Mouse (Mus musculus): ENCODE data around the gene Cars2.
"Not testable (repeated sequence)": the region's sequence is repeated elsewhere in the genome, so short reads cannot be mapped to it uniquely, and the experiment has no call there.

Cars2 gene

GRCm38 (mm10) chr8:11556691-11557423 is 6.3 kb upstream of the Cars2 start:
- DNase-seq (ENCODE audit: low spot score): peak; percentile 41

- DNase-seq (ENCODE audit: low spot score): peak; percentile 99
Observed at GRCm38 (mm10) chr8:11555720-11556591, 5.4 kb upstream of the Cars2 start.

DNA sequence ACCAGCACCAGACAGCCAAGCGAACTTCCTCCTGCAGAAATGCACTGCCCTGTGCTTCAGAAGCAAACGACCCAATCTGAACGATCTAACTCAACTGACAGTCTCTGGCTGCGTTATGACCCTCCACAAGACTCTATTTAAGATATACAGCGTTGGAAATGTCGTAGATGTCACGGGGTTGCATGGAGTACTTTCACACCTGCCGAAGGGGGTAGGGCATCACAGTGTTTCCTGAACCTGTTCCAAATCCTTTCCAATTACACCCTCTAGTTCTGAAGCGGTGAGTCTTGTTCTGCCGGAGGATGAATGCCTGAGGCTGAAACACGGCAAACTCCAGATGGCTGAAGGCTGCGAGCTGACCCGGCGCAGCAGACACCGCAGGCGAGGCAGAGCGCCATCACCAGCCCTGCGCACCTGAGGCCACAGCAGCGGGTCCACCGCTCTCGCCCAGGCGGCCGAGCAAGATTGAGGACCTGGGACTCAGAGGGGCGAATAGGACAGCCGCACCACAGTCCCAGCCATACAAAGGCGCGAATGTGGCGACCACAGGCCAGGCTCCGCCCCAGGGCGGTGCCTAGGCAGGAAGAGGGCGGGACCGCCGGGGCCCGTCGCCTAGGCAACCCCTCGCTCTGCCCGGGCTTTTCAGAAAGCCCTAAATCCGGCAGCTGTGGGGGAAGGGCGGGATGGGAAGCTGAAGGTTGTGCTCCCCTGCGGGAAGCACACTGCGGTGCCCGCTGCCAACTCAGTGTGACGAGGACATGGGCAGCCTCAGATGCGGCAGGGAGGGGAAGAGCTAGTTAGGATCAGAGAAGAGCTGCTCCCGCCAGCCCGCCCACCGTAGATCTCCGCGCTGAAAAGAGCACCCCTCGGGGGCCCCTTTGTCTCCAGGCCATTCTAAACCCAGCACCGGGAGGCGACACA is 4.5 kb upstream of the Cars2 start, which contains the start of gene Ing1:
Gene Ing1 (plus strand): TSS at position 773 of the 921 bp plus-strand sequence.
- peak; percentile 95 for DNase-seq (ENCODE audit: low spot score)

GRCm38 (mm10) chr8:11552390-11552789 is 1.8 kb upstream of the Cars2 start:
- no peak for DNase-seq (ENCODE audit: low spot score)

GRCm38 (mm10) chr8:11551497-11551896 is 914 bp upstream of the Cars2 start:
- DNase-seq (ENCODE audit: low spot score): not testable (repeated sequence)

GRCm38 (mm10) chr8:11549706-11550105 is 877 bp downstream of the Cars2 start:
- DNase-seq (ENCODE audit: low spot score): peak; percentile 39

DNA sequence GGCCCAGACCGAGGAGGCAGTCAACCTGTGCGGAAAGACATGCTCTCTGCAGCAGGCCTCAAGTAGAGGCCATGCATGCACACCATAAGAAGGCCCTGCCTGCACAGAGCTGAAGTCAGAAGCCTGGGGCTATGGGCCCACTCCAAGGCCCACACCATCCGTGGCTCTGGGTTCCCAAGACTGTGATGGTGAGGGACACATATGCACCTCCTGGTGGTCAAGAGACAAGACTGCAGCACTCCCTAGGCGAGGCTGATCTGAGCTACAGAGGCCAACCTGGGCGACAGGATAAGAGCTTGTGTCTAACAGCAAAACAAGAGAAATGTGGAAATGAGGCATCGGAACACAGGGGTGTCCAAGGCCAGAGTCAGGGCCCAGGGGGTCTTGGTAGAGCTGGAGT is 3.5 kb downstream of the Cars2 start:
- DNase-seq (ENCODE audit: low spot score): no peak

DNA sequence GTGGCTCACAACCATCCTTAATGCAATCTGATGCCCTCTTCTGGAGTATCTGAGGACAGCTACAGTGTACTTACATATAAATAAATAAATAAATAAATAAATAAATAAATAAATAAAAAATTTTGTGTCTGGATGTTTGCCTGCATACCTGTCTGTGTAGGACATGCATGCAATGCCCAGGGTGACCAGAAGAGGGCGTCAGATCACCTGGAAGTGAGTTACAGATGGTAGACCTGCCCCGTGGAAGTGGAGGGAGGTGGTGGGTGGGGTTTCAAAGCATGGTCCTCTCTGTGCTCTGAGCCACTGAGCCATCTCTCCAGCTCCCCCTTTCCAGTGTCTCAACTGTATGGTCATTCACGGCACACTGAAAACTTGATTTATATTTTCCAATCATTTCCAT is 6.2 kb downstream of the Cars2 start:
- peak; percentile 45 for DNase-seq (ENCODE audit: low spot score)

GRCm38 (mm10) chr8:11542866-11543265 is 7.7 kb downstream of the Cars2 start:
- DNase-seq (ENCODE audit: low spot score): no peak

DNA sequence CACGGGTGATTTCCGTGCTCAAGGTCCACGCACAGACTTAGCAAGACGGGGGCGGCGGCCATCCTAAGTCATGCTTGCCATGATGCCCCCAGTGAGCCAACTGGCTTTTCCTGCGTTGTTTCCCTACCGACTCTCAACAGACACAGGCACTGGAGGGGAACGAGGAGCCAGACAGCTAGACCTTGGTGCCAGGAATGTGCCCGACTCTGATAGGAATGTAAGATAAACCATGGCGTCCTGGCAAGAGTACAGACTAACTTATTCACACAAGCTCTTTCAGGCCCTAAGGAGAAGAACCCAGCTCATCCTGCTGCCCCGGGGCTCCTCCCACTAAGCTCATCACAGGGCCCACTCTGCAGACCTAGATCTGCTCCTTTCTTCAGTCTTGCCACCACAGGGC is 8.6 kb downstream of the Cars2 start:
- peak; percentile 35 for DNase-seq (ENCODE audit: low spot score)

DNA sequence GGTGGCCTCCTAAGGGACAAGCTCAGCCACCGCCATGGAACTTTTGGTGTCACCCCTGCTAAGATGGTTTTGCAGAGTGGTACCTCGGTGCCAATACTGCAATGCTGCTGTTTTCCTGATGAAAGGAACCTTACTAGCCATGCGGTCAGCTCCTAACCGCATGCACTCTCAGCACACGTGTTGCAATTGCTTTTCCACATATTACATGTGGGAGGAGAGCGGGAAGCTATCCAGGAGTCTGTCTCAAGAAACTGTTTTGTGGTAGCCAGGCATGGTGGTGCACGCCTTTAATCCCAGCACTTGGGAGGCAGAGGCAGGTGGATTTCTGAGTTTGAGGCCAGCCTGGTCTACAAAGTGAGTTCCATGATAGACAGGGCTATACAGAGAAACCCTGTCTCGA is 10.4 kb downstream of the Cars2 start:
- DNase-seq (ENCODE audit: low spot score): no peak

- DNase-seq (ENCODE audit: low spot score): no peak
Observed at GRCm38 (mm10) chr8:11539049-11539448, 11.5 kb downstream of the Cars2 start.

DNA sequence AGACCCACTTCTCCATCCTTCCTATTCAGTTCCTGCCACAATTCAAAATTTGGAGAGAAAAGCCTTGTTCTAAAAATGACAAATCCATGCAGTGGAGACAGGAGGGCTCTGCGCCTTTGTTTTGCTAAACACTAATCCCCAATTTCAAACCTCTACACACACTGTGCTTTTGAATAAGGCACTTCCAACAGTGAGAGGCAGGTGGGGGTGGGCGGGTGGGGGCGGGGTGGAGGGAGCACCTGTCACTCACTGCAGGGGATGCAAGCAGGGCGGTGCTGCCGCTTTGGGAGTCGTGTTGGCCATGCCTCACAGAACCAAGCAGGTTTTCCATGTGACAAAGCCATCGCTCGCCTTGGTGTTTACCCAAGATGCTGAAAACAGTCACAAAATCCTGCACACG is 16.1 kb downstream of the Cars2 start:
- DNase-seq (ENCODE audit: low spot score): no peak

GRCm38 (mm10) chr8:11530849-11531248 is 19.7 kb downstream of the Cars2 start:
- no peak for DNase-seq (ENCODE audit: low spot score)

DNA sequence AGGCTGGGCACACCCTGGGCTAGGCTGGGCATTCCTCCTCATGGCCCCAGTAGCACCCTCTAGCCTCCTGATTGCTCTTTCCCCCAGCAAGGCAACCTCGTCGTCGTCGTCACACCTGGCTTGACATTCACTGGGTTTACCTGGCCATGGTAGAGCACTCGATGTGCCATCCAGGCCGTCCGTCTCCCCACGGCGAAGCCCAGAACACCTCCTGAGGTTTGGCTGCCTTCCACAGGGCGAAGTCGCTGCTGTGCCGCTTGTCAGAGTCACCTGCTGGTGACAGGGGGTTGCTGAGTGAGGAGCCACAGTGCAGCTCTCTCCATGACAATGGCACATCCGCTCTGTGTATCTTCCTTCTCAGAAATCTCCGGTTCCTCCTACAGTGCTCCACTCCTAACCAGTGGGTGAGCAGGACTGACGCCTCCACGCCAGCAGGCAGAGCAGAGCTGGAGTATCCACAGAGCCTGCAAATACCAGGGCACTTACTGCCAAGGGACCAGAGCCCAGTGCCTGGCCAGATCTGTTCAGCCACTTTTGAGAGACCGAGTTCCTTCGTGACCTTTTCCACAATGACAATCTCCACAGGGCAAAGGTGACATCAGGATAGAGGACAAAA is 20.3 kb downstream of the Cars2 start:
- peak; percentile 20 for DNase-seq (ENCODE audit: low spot score)

- no peak for DNase-seq (ENCODE audit: low spot score)
Observed at GRCm38 (mm10) chr8:11523331-11523730, 27.3 kb downstream of the Cars2 start.

DNA sequence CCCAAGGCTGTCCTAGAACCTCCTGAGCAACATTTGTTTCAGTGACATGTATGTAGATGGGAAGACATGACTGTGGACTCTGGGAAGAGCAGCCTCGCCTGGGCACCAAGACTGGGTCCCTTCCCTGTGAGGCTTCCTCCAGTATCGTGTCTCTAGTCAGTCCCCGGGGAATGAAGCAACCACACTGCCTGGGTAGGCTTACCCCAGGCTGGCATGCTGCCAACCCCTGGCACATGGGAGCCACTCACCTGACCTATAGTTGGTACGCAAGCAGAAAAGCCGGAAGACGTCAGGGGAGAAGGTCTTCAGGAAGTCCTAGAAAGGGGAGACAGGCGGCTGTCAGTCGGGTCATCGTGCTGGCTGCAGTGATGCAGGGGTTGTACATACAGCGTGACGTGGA is 31.9 kb downstream of the Cars2 start:
- no peak for DNase-seq (ENCODE audit: low spot score)

- DNase-seq (ENCODE audit: low spot score): no peak
Observed at GRCm38 (mm10) chr8:11518056-11518396, 32.6 kb downstream of the Cars2 start.

DNA sequence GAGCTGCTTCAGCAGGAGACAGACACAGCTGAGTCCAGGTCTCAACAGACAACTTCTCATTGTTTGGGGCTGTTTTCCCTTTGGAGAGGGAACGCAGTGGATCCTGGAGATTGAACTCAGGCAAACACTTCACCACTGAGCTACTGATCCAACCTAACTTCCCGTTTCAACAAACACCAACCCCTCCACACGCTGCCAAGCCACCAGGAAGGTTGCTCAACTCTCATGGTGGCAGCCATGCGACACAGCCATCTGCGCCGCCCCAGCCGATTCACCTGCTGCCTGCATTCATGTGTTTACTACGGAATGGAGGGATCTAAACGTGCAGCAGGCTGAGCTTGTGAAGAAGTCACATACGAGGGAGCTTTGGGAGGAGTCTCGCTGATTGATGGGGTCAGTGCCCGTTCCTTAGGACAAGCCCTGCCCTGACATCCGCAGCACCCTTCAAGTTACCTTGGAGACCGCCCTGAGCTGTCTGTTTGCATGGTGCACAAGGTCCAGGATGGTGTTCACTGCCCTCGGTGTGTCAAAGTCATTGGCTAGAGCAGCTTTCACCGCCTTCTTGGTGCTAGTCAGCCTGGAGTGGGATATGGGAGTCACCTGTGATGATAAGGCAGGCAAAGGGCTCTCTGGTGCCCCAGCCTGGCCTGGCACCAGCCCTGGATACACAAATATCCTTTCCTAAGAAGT is 33.1 kb downstream of the Cars2 start:
- DNase-seq (ENCODE audit: low spot score): no peak

- no peak for DNase-seq (ENCODE audit: low spot score)
Observed at GRCm38 (mm10) chr8:11516292-11516691, 34.3 kb downstream of the Cars2 start.

DNA sequence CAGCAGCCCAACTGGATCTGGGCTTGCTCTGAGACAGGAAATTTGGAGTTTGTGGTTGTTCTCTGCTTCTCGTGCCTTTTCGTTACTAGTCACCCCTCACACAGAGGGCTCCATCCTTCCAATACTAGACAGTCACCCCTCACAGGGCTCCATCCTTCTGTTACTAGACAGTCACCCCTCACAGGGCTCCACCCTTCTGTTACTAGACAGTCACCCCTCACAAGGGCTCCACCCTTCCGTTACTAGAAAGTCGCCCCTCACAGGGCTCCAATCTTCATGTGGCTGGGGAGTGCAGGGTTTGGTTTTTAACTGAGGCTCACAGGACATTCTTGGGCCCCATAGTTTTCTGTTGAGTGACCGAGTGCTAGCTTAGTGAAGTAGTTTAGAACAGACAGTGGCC is 37.3 kb downstream of the Cars2 start:
- DNase-seq (ENCODE audit: low spot score): no peak

All from urinary bladder, postnatal 14 days (tissue).